Mouse (Mus musculus) right cerebral cortex, postnatal 4 days (tissue): ENCODE data around the gene Fbn1.

Experiments
- DNase-seq: peaks from one replicate; pipeline ENCODE4 v3.0.0-alpha.2; 2022

The Fbn1 gene

DNA sequence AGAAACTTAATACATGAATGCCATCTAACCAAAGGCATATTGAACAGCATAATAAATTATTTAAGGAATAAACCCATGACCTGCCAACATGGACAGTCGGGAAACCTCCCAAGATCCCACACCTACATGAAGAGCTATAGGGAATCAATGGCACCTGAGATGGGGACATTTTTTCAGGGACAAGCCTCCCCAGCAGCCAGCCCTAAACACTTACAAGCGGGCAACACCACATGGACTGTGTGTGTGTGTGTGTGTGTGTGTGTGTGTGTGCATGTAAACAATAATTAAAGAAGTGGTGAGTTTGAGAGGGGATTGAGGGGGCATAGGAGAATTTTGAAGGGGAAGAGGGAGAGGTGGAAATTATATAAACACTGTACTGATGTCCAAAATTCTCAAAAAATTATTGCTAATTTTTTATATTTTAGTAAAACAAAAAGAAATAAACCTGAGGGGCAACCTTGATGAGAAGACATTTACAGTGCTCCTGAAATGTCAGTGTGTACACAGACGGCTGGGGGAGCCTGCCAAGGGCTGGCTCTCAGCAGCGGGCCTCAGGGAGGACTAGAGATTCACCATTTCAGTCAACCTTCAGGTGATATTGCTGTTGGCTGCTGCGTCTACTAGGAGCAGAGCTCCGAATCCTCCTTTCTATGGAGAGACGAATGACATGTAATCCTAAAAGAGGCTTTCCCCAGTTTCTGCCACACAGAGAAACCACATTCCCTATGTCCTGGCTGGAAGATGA is 121.4 kb downstream of the Fbn1 start:
- no peak for DNase-seq

DNA sequence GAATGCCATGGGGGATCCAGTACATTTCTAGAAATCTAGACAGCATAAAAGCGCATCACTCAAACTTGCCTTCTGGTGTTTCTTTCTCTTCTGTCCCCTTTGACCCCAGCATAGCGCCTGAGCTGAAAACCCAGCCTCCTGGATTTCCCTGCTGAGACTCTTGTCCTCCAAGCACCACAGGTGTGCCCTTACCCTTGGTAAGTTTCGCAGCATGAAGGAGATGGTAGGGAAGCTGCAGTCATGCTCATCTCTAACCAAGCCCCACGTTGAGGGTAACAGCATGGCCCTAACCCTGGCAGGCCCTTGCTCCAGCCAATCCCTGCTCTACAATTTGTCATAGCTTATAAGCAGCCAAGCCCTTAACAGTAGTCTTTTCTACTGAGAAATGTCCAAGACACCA is 122.9 kb downstream of the Fbn1 start:
- no peak for DNase-seq

DNA sequence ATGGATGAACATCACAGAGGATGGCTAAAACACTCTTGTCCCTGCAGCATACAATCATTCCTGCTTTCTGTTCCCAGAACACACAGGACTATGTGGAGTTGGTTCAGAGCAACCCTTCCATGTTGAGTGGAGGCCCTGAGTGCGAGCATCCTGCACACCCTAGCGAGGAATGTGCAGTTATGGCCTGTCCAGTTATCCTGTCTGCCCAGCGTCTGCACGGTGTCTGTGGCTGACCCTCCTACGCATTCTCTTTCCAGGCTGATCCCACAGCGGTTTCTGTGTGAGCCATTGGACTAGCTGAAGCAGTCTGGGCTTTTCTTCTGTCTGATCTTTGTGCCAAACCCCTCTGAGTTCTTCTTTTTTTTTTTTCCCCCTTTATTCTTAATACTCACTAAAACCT is 123.4 kb downstream of the Fbn1 start:
- no peak for DNase-seq

DNA sequence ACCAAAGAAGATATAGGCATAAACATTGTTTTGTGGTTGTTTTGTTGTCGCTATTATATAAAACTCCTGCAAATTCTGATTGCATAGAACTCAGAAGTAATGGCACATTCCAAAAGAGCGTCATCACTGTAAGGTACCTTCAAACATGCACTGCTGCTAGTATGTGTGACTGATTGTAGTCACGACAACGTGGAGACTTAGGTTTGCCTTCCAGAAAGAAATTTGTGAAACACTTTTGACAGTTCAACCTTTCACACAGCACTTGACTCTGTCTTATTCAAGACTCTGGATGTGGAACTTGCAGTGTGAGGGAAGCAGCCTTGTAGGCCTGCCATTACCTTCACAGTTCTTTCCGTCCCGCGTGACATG is 124.5 kb downstream of the Fbn1 start:
- DNase-seq = no peak

DNA sequence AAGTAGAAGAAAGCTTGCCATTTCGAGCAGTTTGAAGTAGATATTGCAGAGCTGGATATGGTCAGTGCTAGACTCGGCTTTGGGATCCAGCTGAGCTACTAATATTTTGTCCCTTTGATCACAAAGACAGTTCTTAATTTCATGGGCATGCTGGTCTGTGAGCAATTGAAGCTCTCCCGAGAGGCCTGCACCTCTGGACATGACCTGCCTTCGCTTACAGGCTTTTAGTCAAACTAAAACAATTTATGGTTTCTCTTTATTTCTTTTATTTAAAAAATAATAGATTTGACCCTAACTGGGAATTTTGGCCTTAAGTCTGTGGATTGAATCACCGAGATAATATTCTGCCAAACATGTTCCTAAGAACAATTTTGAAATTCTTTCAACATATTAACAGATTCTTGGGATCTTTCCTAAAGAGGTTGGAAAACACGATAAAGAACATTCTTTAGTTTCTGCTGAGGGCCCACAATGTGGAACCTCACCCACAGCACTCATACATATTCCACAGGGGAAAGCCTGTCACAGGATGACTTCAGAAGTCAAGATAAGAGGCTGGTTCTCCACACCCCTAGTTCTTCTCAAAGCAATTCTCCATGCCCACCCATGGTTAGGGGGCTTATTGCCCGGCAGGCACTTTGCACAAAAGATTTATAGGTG is 125.0 kb downstream of the Fbn1 start:
- no peak for DNase-seq

DNA sequence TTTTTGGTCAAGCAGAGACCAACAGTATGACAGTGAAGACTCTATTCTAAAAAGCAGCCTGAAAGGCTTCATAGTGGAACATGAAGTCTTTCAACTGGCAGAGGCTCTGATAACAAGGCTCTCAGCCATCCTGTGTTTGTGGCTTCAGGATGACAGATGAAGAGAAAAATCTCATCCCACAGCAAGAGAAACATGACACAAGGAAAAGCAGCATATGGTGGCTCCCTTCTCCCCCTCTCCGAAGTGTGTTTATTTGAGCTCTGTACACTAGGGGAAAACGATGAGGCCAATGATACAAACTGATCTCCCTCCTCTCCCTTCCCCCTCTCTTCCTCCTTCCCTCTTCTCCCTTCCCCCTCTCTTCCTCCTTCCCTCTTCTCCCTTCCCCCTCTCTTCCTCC is 127.7 kb downstream of the Fbn1 start:
- no peak for DNase-seq

DNA sequence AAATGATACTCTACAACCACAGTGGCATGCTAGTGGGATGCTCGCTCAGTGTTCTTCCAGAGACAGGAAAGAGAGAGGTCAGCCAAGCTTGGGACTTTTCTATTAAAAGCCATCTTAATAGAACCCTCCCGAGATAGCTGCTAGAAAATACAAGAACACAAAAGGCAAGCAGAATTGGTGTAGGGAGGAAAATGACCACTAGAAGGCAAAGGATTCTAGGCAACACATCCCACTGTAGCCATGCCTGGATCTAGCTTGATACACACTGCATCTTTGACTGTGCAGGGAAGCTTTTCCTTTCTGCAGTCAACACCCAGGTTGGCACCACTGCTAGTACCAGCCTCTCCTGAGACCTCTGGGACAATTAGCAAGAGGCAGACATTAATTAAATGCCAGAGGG is 128.6 kb downstream of the Fbn1 start:
- DNase-seq = no peak

DNA sequence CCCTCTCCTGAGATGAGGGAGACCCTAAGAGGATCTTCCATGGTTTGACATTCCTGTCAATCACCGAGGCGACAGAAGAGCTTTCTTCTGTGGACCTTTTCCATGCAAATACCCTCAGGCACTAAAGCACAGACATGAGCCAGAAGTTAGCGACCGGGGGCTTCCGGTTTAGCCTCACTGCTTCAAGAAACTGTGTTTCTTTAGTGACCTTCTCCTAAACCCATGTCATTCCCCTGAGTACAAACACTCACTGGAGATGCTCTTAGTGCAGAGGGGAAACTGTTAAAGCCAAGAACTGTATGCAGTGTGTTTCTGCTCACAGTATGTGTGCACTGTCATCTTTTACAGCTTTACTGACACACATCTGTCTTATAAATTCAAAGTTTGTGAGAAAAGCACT is 131.9 kb downstream of the Fbn1 start:
- no peak for DNase-seq

DNA sequence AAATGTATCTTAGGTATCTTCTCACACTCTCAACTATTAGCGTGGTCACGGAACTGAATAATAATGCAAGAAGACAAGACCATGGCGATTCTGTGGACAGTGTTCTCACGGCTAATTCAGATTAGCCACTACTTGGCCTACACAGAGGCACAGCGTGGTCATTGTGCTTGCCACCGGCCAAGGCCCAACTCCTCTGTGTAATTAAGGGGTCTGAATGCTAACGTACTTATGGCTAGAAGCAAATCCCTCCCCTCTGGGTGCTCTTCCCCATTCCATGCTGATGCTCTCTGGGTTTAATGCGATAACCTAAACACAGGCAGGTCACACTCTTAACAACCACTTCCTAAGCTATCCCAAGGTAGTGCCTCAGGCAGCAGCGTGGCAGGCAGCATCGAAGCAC is 132.5 kb downstream of the Fbn1 start:
- DNase-seq = no peak

DNA sequence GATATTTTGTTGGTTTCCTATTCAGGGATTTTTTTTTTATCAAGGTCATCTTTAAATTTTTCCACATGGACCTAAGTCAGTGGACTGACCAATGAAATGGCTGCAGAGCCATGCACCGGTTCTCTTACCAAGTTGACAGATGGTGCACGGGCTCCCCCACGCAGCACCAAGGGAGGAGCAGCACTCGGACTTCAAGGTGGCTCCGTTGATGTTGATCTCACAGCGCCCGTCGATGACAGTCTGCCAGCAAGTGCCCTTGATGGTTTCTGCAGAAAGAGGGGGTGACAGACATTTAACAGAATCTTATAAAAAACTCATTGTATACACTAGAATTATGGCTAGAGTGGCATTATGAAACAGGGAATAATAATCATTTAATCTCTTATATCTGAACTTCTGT is 138.1 kb downstream of the Fbn1 start:
- DNase-seq = no peak

DNA sequence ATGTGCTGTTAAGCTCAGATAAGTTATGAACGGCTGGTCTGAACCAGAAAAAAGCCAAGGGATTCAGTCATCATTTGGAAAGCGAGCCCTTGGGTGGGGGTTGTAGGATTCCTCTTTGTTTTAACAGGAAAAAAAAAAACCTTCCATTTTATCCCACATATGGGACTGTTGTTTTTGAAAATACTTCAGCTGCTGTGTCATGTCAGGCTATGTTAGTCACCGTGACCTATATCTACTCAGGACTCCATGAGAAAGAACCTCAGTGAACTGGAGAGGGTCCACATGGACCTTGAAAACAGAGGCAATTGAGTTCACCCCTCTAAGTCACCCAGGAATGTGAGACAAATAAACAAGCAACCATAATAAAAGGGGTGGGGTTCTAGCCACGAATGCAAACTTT is 139.2 kb downstream of the Fbn1 start:
- DNase-seq = no peak

DNA sequence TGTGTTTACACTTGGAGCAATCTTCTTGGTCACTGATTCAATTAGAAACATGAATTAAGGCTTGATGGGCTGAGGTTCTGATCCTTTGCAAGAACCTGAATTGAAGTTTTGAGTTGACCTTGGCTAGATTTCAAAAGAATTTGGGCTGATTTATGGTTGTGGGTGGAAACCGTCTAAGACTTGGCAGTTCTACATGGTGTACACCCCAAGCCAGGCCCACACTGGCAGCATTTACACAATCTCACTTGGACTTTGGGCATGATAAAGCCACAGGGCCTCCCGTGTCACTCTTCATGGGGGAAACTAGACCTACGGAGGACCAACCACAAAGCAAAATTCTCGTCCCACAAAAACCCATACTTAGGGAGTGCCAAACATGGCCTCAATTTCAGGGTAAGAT is 146.1 kb downstream of the Fbn1 start:
- DNase-seq = no peak

DNA sequence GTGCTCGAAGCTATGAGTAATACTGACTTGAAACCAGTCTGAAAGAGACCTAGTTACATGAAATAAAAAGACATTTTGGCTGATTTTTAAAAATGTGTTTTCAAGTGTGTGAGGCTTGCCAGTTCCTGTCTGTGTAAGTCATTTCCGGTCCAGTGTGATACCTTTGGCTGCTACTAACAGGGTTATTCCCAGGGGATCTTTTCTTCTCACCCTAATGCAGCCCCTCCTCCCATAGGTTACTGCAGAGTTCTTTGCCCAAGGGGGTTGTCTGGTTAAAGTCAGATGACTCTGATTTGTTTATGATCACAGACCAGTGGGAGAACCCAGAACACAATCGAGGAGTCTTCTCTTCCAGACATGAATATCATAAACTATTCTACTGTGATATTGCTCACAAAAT is 151.3 kb downstream of the Fbn1 start:
- no peak for DNase-seq

DNA sequence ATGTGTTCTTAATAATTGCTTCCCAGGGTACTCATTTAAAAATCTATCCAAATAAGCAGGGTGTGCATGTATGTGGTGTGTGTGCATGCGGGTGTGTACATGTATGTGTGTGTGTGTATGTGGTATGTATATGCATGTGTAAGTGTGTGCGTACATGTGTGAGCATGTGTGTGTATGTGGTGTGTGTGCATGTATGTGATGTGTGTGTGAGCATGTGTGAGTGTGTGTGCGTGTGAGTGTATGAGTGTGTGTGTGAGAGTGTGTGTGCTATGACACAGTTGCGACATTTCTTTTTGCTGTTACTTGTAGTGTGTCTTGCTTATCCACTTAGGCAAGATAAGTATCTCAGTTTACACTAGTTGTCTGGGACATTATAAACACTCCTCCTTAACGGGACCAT is 151.7 kb downstream of the Fbn1 start:
- DNase-seq = no peak

DNA sequence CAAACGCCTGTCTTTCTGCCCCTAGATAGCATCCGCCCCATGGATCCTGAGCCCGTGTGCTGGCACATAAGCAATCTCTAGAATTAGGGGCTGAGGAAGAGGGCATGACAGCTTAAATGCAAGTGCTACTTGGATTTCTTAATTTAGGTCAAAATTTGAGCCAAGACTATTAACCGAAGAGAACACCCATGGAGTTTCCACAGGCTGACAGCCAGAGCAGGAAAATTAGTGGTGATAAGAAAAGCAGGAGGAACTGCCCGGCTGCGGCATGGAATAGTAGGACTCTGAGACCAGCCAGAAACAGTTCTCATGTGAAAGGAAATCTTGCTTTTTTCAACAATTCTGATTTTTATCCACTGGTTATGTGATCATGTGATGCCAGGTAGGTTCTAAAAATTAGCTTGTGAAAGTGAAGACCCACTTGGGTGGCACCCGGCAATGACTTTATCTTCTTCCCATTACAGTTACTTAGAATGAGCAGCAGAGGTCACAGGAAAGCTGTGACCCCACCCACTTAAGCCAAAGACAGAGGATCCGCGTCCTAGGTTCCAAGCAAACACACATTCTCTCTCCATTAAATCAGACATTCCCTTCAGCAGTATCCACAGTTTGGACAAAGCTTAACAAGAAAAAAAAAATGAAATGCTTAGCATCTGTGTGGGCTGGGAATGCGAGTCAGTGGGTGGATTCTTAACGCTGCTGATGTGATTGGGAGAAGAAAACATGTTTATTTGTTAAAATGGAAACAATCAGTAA is 152.4 kb downstream of the Fbn1 start:
- DNase-seq = no peak

DNA sequence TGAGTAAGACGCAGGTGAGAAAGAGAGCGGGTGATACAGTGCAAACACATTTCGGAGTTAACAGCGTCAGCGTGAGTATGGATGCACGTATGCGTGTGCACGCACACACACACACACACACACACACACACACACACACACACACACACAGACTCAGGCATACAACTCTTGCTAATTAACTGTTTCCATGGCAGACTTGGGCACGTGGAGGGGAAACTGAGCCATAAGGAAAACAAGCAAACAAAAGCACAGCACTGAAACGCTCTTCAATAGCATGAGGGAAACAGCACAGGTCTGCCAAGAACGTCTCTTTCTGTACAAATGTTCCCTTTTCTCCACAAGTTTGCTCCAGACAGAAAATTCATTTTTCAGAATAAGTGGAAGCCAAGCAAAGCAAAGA is 153.2 kb downstream of the Fbn1 start:
- no peak for DNase-seq

DNA sequence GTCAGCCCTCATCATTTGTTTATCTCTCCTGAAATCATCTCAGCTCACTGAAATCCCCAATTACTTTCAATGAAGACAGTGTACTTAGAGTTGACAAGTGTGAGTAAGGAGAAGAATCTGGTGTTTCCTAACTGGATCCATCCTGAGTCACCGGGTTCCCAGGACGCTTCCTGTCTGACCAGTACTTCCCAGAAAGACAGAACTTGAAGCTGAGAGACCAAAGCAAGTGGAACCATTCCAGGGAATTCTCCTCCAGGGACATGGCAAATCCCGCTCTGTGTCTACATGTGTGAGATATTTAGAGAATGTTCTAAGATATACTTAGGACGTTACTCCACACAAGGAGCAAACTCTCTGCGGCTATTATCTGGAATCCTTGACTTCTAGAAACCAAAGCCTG is 158.6 kb downstream of the Fbn1 start:
- DNase-seq = no peak

DNA sequence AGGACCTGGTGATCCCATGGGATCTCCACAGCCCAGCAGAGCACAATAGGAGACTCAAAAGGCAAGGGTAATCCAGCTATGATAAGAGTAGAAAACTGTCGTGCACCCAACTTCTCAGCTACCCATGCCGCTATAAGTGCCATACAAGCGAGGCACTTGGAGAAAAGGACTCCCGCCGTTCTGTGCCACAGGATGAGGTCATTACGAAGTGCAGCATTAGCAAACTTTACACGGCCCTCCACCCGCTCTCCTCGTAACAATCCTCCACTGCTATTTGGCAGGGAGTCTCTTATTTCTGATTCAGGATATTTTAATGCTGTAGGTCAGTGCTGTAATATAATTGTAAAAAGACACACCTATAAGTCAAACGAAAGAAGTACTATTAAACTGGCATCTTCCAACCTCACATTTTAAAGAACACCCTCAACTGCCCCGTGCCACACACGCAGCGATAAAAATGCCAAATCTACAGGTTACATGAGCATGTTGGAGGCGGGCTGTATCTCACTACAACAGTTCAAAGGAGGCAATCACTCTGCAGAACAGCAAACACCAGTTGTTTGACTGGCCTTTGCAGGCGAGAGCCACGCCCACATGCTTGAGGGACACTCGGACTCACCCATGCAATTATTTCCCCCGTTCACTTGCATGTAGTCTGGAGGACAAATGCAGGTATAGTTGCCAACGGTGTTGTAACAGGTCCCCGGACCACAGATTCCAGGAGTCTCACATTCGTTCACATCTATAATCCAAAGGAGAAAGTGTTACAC is 165.4 kb downstream of the Fbn1 start:
- no peak for DNase-seq

DNA sequence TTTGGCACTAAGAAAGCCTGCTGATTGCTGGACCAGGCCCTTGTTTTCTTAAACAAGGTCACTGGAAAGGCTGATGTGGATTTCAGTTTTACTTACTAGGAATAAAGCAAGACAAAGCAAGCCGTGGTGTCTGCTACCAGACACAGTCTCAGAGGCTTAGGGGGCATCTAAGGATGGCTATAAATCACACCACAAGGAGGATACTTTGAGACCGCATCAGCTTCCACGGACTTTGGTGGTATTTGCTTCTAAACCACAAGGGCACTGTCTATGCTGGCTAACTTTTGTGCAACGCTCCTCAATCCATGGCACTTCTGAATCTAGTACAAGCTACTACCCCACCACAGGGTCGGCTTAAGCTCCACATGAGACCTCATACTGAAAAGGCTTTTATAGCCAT is 167.4 kb downstream of the Fbn1 start:
- DNase-seq = no peak

DNA sequence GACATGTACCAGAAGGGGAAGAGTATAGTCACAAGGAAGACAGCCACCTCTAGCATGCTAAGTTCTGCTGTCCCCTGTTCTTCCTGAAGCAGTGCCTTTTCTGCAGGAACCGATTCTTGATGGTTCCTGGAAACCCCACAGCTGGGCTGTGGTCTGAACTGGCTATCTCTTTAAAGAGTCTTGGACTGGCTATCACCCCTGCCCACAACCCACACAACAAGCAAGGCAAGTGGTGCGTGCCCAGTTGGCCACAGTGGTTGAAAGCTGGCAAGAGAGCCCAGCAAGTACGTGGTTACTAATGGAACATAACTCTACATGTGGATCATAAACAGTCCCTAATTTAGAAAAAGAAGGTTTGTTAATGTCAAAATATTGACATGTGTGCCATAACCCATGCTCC is 170.6 kb downstream of the Fbn1 start:
- DNase-seq = no peak

DNA sequence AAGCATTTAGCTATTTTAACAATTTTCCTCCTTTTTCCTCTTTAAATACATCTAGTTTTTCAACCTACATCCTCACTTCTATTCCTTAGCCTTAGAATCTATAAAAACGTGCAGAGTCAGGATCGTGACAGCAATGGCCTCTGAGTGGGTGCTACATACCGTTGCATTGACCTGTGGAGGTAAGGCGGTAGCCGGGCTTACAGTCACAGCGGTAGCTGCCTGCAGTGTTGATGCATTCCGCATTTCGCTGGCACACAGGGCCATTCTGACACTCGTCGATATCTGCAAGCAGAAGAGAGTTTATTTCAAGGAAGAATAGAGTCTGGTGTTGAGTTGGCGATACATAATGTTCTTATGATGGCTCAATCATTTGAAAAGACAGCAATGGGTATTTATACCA is 172.6 kb downstream of the Fbn1 start:
- no peak for DNase-seq

DNA sequence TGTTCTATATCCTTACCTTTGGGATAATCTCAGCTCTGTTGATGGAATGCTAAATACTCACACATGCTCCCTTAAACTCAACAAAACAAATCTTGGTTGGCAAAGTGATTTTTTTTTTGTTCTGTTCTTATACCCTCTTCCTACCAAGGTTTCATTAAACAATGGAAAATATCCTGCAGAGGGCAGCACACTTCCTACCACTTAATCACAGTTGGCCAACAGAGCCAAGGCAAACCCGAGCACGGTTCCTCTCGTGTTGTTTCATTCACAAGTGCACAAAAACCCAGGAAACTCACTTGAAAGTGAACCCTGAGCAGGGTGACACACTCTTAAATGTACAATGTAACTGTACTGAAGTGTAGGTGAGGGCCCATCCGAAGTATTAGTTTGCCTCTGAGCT is 173.6 kb downstream of the Fbn1 start:
- DNase-seq = no peak

DNA sequence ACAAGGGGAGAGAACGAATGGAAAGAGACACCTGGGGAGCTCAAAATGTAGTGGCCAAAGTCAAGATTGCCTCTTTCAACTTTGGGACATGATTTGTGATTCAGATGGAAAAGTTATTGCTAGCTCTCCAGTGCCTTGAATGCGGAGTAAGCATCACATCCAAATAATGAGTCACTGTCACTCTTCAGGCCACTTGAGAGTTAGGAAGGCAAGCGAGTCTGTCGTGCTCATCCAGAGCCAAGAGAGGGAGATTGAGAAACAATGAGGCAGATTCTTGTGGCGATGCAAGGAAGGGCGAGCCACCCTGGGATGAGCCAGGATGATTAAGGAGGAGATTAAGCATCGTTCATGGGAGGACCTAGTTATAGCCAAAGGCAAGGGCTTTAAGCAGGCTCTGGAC is 176.2 kb downstream of the Fbn1 start:
- no peak for DNase-seq

DNA sequence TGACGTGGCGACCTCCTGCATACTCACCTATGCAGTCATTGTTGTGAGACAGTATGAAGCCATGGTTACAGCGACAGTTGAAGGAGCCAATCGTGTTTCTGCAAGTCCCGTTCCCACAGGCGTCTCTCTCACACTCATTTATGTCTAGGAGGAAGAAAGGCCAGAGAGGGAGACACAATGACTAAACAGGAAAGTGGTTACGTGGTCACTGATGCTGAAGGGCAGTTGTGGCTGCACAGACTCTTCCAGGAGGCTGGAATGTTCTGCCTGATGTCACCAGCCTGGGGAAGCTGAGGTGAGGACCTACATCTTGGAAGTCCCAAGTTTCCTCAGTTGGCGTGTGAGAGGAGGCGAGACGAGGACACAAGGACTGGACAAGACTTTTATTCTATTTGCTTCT is 177.3 kb downstream of the Fbn1 start:
- DNase-seq = no peak
